Mouse (Mus musculus) stomach, postnatal 0 days (tissue): ENCODE results near the gene Muc20. TPM values are rescaled to one million over a fixed set of nuclear protein-coding genes. Genes with fewer than 3 reads are reported as not detected.

Source experiments
- ATAC-seq: fragments of 200-750 bp; cut with Nextera tagmentation; 2 replicates; pipeline ENCODE4 v1.8.0; 2017; ENCODE audit not compliant: low FRiP score, low TSS enrichment
- DNase-seq: peaks from one replicate; pipeline ENCODE4 v3.0.0-alpha.2; 2016; ENCODE audit warnings: low spot score
- H3K27ac ChIP-seq: fragments of 300-500 bp; sonication (generic); replicated peaks from 2 replicates; pipeline ENCODE4 v1.5.1; 2014; ENCODE audit warnings: mild to moderate bottlenecking, control low read depth
- H3K27me3 ChIP-seq: fragments of 300-500 bp; sonication (generic); 2 replicates; pipeline ENCODE4 v1.6.1; 2014; ENCODE audit warnings: low read length; ENCODE audit not compliant: control insufficient read depth, insufficient read depth
- H3K36me3 ChIP-seq: fragments of 300-500 bp; sonication (generic); 2 replicates; pipeline ENCODE4 v1.6.1; 2014; ENCODE audit warnings: low read length, mixed read lengths; ENCODE audit not compliant: control insufficient read depth, insufficient read depth
- H3K4me1 ChIP-seq: fragments of 300-500 bp; sonication (generic); replicated peaks from 2 replicates; pipeline ENCODE4 v1.6.1; 2014; ENCODE audit warnings: antibody characterized with exemption; ENCODE audit not compliant: control insufficient read depth, insufficient read depth
- H3K4me2 ChIP-seq: fragments of 300-500 bp; sonication (generic); replicated peaks from 2 replicates; pipeline ENCODE4 v1.6.1; 2014; ENCODE audit warnings: low read depth, mild to moderate bottlenecking, control low read depth, moderate library complexity
- H3K4me3 ChIP-seq: fragments of 300-500 bp; sonication (generic); 2 replicates; pipeline ENCODE4 v1.5.1; 2014; ENCODE audit warnings: low read depth, low read length, control low read depth
- H3K9ac ChIP-seq: fragments of 300-500 bp; sonication (generic); 2 replicates; pipeline ENCODE4 v1.6.1; 2014; ENCODE audit warnings: mild to moderate bottlenecking, low read length, control low read depth, mixed read lengths
- H3K9me3 ChIP-seq: fragments of 300-500 bp; sonication (generic); 2 replicates; pipeline ENCODE4 v1.6.1; 2016; ENCODE audit warnings: low read length; ENCODE audit not compliant: control insufficient read depth
- CTCF ChIP-seq: IDR thresholded peaks from 2 replicates; pipeline ENCODE4 v1.5.1; 2016; ENCODE audit warnings: antibody characterized with exemption, low read depth, mild to moderate bottlenecking, moderate library complexity
- EP300 ChIP-seq: optimal IDR thresholded peaks from 2 replicates; pipeline ENCODE3; 2016; ENCODE audit warnings: antibody characterized with exemption
- WGBS: fragments of 180-500 bp; shearing (Covaris S2); extraction: QIAGEN DNeasy Blood & Tissue Kit; methylation state at CpG from one replicate; pipeline ENCODE4 v1.1.7; 2014; 5-methylcytosine and 5-hydroxymethylcytosine counted together
- polyA plus RNA-seq: library from polyadenylated mRNA; unstranded; fragments of >200 nt; fragmentation: Nextera tagmentation; extraction: Ambion mirVana; gene quantifications from 2 replicates; pipeline ENCODE4 v1.2.1, GENCODE M21; 2015

Muc20 gene
- polyA plus RNA-seq, 1 experiment from 2014 or later: 0.51 TPM

DNA sequence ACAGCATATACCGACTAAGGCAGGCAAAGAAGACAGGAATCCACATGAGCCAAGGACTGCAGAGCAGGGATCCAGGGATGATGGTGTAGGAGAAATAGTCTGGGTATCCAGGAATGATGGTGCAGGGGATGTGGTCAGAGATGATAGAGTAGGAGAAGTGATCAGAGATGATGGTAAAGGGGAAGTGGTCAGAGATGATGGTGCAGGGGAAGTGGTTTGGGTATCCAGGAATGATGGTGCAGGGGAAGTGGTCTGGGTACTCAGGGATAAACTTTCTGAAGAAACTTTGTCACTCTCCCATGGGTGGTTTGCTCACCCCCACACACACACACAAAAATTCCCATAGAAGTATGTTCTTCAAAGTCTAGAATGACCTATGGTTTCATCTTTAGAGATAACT, 2.1 kb downstream of the Muc20 start:
- no peaks in the 10 kb centered on the region for H3K27me3 ChIP-seq
- no peak overlapping the region for H3K9ac ChIP-seq
- 78% methylated on average over 1 of the region's 1 CpGs for WGBS
- H3K27ac ChIP-seq: no peak overlapping the region
- H3K4me1 ChIP-seq: no peaks in the 10 kb centered on the region
- DNase-seq (no peak), ATAC-seq (no peak)
- no peaks in the 10 kb centered on the region for H3K9me3 ChIP-seq
- H3K4me3 ChIP-seq: no peak overlapping the region
- H3K36me3 ChIP-seq: no peaks in the 10 kb centered on the region
- H3K4me2 ChIP-seq: no peak overlapping the region
- TF ChIP-seq EP300 (no peak), CTCF (no peak)

GRCm38 (mm10) chr16:32790056-32790455, 7.2 kb downstream of the Muc20 start:
- Histone ChIP-seq H3K27me3 (no peaks in the 10 kb centered on the region), H3K9me3 (no peaks in the 10 kb centered on the region), H3K36me3 (no peaks in the 10 kb centered on the region), H3K4me3 (no peak overlapping the region), H3K9ac (no peak overlapping the region), H3K4me2 (no peak overlapping the region), H3K4me1 (no peaks in the 10 kb centered on the region), H3K27ac (no peak overlapping the region)
- DNase-seq: no peak
- no peak for ATAC-seq
- WGBS: 95% methylated on average over 5 of the region's 5 CpGs
- TF ChIP-seq EP300 (no peak), CTCF (no peak)

- no peak overlapping the region for H3K27ac ChIP-seq
- H3K27me3 ChIP-seq: no peaks in the 10 kb centered on the region
- H3K9ac ChIP-seq: no peak overlapping the region
- no peak overlapping the region for H3K4me3 ChIP-seq
- no peak for ATAC-seq
- H3K36me3 ChIP-seq: no peaks in the 10 kb centered on the region
- TF ChIP-seq EP300 (no peak), CTCF (no peak)
- no peaks in the 10 kb centered on the region for H3K9me3 ChIP-seq
- H3K4me1 ChIP-seq: no peaks in the 10 kb centered on the region
- H3K4me2 ChIP-seq: no peak overlapping the region
- WGBS: 63% methylated on average over 13 of the region's 13 CpGs
- no peak for DNase-seq
These were observed 12.4 kb downstream of the Muc20 start for GRCm38 (mm10) chr16:32784840-32785239.

- H3K9ac ChIP-seq: no peak overlapping the region
- H3K27me3 ChIP-seq: no peaks in the 10 kb centered on the region
- no peak overlapping the region for H3K27ac ChIP-seq
- no peaks in the 10 kb centered on the region for H3K9me3 ChIP-seq
- no peaks in the 10 kb centered on the region for H3K4me1 ChIP-seq
- DNase-seq (no peak), ATAC-seq (no peak)
- H3K4me3 ChIP-seq: no peak overlapping the region
- no peaks in the 10 kb centered on the region for H3K36me3 ChIP-seq
- no peak for TF ChIP-seq EP300
- TF ChIP-seq CTCF: no peak
- no peak overlapping the region for H3K4me2 ChIP-seq
- 39% methylated on average over 5 of the region's 5 CpGs for WGBS
These were observed 13.7 kb downstream of the Muc20 start for GRCm38 (mm10) chr16:32783324-32784062.

GRCm38 (mm10) chr16:32778956-32779355, 18.3 kb downstream of the Muc20 start:
- no peak overlapping the region for H3K4me2 ChIP-seq
- no peaks in the 10 kb centered on the region for H3K9me3 ChIP-seq
- H3K4me3 ChIP-seq: no peak overlapping the region
- no peaks in the 10 kb centered on the region for H3K4me1 ChIP-seq
- no peak for DNase-seq
- H3K27me3 ChIP-seq: no peaks in the 10 kb centered on the region
- ATAC-seq: no peak
- WGBS: 59% methylated on average over 8 of the region's 8 CpGs
- H3K9ac ChIP-seq: no peak overlapping the region
- TF ChIP-seq EP300 (no peak), CTCF (no peak)
- H3K36me3 ChIP-seq: no peaks in the 10 kb centered on the region
- H3K27ac ChIP-seq: no peak overlapping the region

- no peaks in the 10 kb centered on the region for H3K27me3 ChIP-seq
- H3K9ac ChIP-seq: no peak overlapping the region
- no peak overlapping the region for H3K27ac ChIP-seq
- ATAC-seq (no peak), DNase-seq (no peak)
- H3K36me3 ChIP-seq: no peaks in the 10 kb centered on the region
- TF ChIP-seq EP300: no peak
- no peak for TF ChIP-seq CTCF
- H3K4me2 ChIP-seq: no peak overlapping the region
- WGBS: 81% methylated on average over 10 of the region's 10 CpGs
- H3K4me3 ChIP-seq: no peak overlapping the region
- H3K4me1 ChIP-seq: no peaks in the 10 kb centered on the region
- no peaks in the 10 kb centered on the region for H3K9me3 ChIP-seq
These were observed 20.6 kb downstream of the Muc20 start for GRCm38 (mm10) chr16:32776676-32777075.
